Mouse (Mus musculus) testis, adult 10 weeks (tissue): Measurements from ENCODE around the gene Vmn1r135. TPM values are rescaled to one million over a fixed set of nuclear protein-coding genes. Genes with fewer than 3 reads are reported as not detected.

Experiments used
- polyA plus RNA-seq: library from polyadenylated mRNA; stranded (reverse); fragments of 350-450 nt; fragmentation: Illumina TruSeq; extraction: RNeasy Lipid Tissue Mini Kit (QIAGEN cat#74804); gene quantifications from one replicate; pipeline ENCODE4 v1.2.3, GENCODE M21; 2014; ENCODE audit warnings: low read depth, low replicate concordance

The Vmn1r135 gene
- polyA plus RNA-seq: not detected

DNA sequence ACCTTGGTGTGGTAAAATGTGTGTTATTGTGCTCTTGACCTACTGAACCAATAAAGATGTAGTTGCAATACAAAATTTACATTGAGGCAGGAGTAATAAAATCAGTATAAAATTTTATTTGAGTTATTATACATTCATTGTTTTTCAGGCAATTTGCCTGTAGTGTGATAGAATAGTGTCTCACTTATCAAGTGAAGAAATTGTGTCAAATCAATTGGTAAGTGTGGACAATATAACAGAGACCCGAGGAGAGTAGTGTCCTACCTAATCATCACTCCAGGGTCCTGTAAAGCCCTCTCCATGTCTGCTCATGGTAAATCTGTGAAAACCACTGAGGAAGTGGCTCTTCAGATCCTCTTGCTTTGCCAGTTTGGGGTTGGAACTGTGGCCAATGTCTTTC, at the start of gene Vmn1r135:
Vmn1r135 (plus strand) TSS at position 301 of the 400 bp plus-strand sequence.

DNA sequence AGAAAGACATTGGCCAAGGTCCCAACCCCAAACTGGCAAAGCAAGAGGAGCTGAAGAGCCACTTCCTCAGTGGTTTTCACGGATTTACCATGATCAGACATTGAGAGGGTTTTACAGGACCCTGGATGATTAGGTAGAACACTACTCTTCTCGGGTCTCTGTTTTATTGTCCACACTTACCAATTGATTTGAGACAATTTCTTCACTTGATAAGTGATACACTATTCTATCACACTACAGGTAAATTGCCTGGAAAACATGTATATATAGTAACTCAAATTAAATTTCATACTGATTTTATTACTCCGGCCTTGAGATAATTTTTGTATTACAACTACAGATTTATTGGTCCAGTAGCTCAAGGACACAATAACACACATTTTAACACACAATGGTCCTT, 35.5 kb upstream of the Vmn1r135 start, which contains the start of gene Gm4177:
Gm4177 (minus strand) TSS at position 101 of the 400 bp plus-strand sequence.

DNA sequence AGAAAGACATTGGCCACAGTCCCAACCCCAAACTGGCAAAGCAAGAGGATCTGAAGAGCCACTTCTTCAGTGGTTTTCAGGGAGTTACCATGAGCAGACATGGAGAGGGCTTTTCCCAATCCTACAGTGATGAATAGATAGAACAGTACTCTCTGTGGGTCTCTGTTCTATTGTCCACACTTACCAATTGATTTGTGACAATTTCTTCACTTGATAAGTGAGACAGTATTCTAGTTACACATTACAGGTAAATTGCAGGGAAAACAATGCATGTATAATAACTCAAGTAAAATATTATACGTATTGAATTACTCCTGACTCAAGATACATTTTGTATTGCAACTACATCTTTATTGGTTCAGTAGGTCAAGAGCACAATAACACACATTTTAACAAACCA, 12.0 kb downstream of the Vmn1r135 start, which contains the start of gene Gm5725:
Gm5725 (minus strand) TSS at position 101 of the 400 bp plus-strand sequence.

Other genes with a start within 250 kb of the Vmn1r135 start
- not detected for gene Vmn1r132, start 218.3 kb upstream of the Vmn1r135 start, polyA plus RNA-seq
- gene Gm4175, start 70.9 kb upstream of the Vmn1r135 start, polyA plus RNA-seq: not detected
- gene Gm4177, start 35.6 kb upstream of the Vmn1r135 start, polyA plus RNA-seq: not detected
- gene Gm5725, start 11.9 kb downstream of the Vmn1r135 start, polyA plus RNA-seq: not detected
- not detected for gene Gm5891, start 88.9 kb downstream of the Vmn1r135 start, polyA plus RNA-seq
- gene Vmn1r137, start 162.2 kb downstream of the Vmn1r135 start, polyA plus RNA-seq: not detected
- not detected for gene Vmn1r138, start 196.5 kb downstream of the Vmn1r135 start, polyA plus RNA-seq
- gene Gm6176, start 224.0 kb downstream of the Vmn1r135 start, polyA plus RNA-seq: not detected
- gene Vmn1r139, start 236.7 kb downstream of the Vmn1r135 start, polyA plus RNA-seq: not detected